Mouse (Mus musculus) heart, postnatal 0 days (tissue): Measurements from ENCODE around the gene Stk4. TPM values are rescaled to one million over a fixed set of nuclear protein-coding genes. Genes with fewer than 3 reads are reported as not detected.

Source experiments
- ATAC-seq: fragments of 200-750 bp; cut with Nextera tagmentation; 2 replicates; pipeline ENCODE4 v1.8.0; 2017; ENCODE audit warnings: low read depth, moderate number of reproducible peaks, moderate library complexity; ENCODE audit not compliant: insufficient read depth
- DNase-seq: peaks from one replicate; pipeline ENCODE4 v3.0.0-alpha.2; 2016; ENCODE audit warnings: low spot score
- H3K27ac ChIP-seq: fragments of 300-500 bp; sonication (generic); 2 replicates; pipeline ENCODE4 v1.5.1; 2014; ENCODE audit warnings: low read depth, mild to moderate bottlenecking
- H3K27me3 ChIP-seq: fragments of 300-500 bp; sonication (generic); 2 replicates; pipeline ENCODE4 v1.6.1; 2014; ENCODE audit warnings: low read length, mixed read lengths; ENCODE audit not compliant: control insufficient read depth, insufficient read depth
- H3K36me3 ChIP-seq: fragments of 300-500 bp; sonication (generic); replicated peaks from 2 replicates; pipeline ENCODE4 v1.6.1; 2014; ENCODE audit warnings: low read length, mixed read lengths; ENCODE audit not compliant: control insufficient read depth, insufficient read depth
- H3K4me1 ChIP-seq: fragments of 300-500 bp; sonication (generic); 2 replicates; pipeline ENCODE4 v1.6.1; 2014; ENCODE audit warnings: antibody characterized with exemption; ENCODE audit not compliant: control insufficient read depth, insufficient read depth
- H3K4me2 ChIP-seq: fragments of 300-500 bp; sonication (generic); 2 replicates; pipeline ENCODE4 v1.6.1; 2014; ENCODE audit warnings: low read depth, mild to moderate bottlenecking, low read length, moderate library complexity
- H3K4me3 ChIP-seq: fragments of 300-500 bp; sonication (generic); 2 replicates; pipeline ENCODE4 v1.5.1; 2014; ENCODE audit warnings: low read depth, low read length
- H3K9ac ChIP-seq: fragments of 300-500 bp; sonication (generic); replicated peaks from 2 replicates; pipeline ENCODE4 v1.6.1; 2014; ENCODE audit warnings: low read depth, low read length, mixed read lengths
- H3K9me3 ChIP-seq: fragments of 300-500 bp; sonication (generic); replicated peaks from 2 replicates; pipeline ENCODE4 v1.6.1; 2016; ENCODE audit warnings: low read length; ENCODE audit not compliant: control insufficient read depth
- CTCF ChIP-seq: IDR thresholded peaks from 2 replicates; pipeline ENCODE4 v1.5.1; 2016; ENCODE audit warnings: antibody characterized with exemption, control low read depth, low read depth
- EP300 ChIP-seq: IDR thresholded peaks from 2 replicates; pipeline ENCODE4 v1.6.1; 2016; ENCODE audit warnings: antibody characterized with exemption, low read depth
- WGBS: fragments of 180-500 bp; shearing (Covaris S2); extraction: QIAGEN DNeasy Blood & Tissue Kit; methylation state at CpG from one replicate; pipeline ENCODE4 v1.1.7; 2014; 5-methylcytosine and 5-hydroxymethylcytosine counted together
- polyA plus RNA-seq: library from polyadenylated mRNA; unstranded; fragments of >200 nt; fragmentation: Nextera tagmentation; extraction: Ambion mirVana; gene quantifications from 2 replicates; pipeline ENCODE4 v1.2.1, GENCODE M21; 2015
- total RNA-seq: library from RNA; depleted of rRNA; stranded (reverse); fragments of >200 nt; gene quantifications from 2 replicates; pipeline ENCODE4 v1.2.3, GENCODE M21; 2014; ENCODE audit warnings: low replicate concordance

Gene Stk4
- total and polyA plus RNA-seq, 2 experiments from 2014 or later: 8.6 to 16.6 TPM

DNA sequence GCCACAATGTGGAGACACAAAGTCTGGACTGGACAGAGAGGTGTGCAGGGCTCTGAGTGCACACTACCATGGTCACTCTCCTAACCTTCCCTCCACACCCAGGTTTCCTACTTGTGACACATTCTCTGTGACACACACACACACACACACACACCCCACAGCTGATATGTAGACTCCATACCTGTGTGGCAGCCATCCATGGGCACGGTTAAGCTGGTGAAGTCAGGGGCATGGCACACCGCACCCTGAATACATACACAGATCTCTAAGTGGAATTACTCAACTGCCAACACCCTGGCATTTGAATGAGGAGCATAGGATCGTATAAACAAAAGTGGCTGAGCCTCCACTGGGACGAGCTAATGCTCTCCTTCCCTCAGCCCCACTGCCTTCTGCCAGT is 110.6 kb downstream of the Stk4 start:
- H3K4me2 ChIP-seq: no peak overlapping the region
- ATAC-seq (no peak), DNase-seq (no peak)
- H3K4me3 ChIP-seq: no peak overlapping the region
- H3K4me1 ChIP-seq: no peaks in the 10 kb centered on the region
- 67% methylated on average over 4 of the region's 4 CpGs for WGBS
- no peak overlapping the region for H3K27ac ChIP-seq
- peaks cover 21% of the 10 kb centered on the region; the same call in 1 of the 2 replicates for H3K27me3 ChIP-seq
- TF ChIP-seq CTCF: no peak
- no peak for TF ChIP-seq EP300
- H3K9me3 ChIP-seq: no peaks in the 10 kb centered on the region
- H3K9ac ChIP-seq: no peak overlapping the region
- H3K36me3 ChIP-seq: no peaks in the 10 kb centered on the region

DNA sequence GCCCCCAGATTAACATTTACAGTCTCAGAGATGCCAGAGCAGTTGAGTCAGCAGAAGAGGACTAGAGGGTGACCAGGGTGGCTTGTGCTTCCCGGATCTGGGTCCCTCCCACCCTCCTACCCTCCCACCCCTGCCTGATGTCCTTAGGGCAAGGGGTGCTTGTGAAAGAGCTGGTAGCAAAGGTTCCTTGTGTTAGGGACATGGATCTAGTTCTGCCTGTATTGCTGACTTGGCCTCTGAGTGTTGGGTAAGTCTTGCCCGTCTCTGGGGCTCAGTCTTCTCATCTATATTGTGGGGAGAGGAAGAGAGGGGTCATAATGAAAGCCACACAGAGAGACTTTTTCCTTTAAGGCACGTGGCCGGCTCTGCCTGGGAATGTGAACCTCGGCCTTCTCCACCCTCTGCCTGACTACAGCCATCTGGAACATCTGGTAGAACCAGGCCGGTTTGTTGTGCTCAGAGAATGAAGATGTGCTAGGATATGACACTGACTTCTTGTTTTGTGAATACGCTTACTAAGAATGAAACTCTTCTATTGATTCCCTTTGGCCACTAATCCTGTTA is 112.7 kb downstream of the Stk4 start, which contains the start of gene Wfdc5:
Wfdc5 (minus strand) TSS at position 51 of the 564 bp plus-strand sequence.
- Histone ChIP-seq H3K9ac (no peak within 1 kb of the TSS), H3K27me3 (peaks cover 19% of the 10 kb centered on the region; the same call in 1 of the 2 replicates), H3K9me3 (no peaks in the 10 kb centered on the region), H3K4me2 (no peak within 1 kb of the TSS), H3K27ac (no peak within 1 kb of the TSS), H3K4me3 (no peak within 1 kb of the TSS), H3K36me3 (no peaks in the 10 kb centered on the region), H3K4me1 (no peaks in the 10 kb centered on the region)
- DNase-seq (no peak), ATAC-seq (no peak)
- no peak for TF ChIP-seq EP300
- TF ChIP-seq CTCF: no peak
- WGBS: 76% methylated on average over 7 of the region's 7 CpGs

DNA sequence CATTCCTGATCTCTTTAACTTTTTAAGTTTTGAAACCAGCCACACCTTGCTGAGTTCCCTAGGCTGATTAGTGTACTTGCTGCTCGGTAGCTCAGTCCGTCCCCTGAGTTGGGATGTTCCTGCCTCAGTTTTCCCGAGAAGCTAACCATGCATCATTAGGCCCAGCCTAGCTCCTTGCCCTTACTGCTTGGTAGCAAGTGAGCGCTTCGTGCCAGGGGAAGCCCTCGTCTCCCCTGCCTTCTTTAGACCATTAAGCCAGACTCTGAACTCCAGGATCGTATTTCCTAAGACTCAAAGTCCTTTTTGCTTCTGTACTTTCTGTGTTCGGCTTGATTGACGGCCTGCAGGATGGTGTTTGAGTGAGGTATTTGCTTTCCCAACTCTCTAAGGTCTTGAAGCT is 113.2 kb downstream of the Stk4 start:
- Histone ChIP-seq H3K27ac (no peak overlapping the region), H3K9ac (no peak overlapping the region), H3K9me3 (no peaks in the 10 kb centered on the region), H3K27me3 (peaks cover 13% of the 10 kb centered on the region; the same call in 1 of the 2 replicates), H3K4me3 (no peak overlapping the region), H3K4me2 (no peak overlapping the region), H3K36me3 (no peaks in the 10 kb centered on the region), H3K4me1 (no peaks in the 10 kb centered on the region)
- ATAC-seq: no peak
- no peak for DNase-seq
- TF ChIP-seq EP300 (no peak), CTCF (no peak)
- WGBS: 73% methylated on average over 9 of the region's 9 CpGs

DNA sequence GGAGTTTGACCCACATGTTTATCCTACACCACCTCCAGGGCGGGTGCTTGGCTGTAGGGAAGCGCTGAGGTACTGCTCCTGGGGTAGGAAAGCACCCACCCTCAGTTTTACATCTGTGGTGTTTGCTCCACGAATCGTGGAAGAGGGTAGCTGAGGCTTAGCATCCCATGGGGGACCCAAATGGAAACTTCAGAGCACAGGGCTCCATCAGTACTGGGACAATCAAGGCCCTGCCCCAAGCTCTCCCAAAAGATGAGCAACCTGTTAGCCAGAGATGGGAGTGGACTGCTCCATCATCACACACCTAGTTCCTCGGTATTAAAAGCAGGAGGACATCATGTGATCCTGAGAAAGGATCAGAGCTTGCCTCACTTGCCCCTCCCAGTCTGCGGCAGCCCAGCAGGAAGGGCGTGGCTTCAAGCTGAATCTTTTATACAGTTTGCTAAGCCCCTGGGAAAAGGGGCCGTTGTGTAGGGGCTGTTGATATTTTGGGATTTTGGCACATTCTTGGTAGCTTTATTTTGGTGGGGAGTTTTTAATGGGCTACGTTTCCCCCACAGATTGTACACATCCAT is 114.1 kb downstream of the Stk4 start:
- Histone ChIP-seq H3K9me3 (no peaks in the 10 kb centered on the region), H3K36me3 (no peaks in the 10 kb centered on the region), H3K9ac (no peak overlapping the region), H3K27ac (no peak overlapping the region), H3K4me2 (no peak overlapping the region), H3K4me3 (no peak overlapping the region), H3K4me1 (no peaks in the 10 kb centered on the region), H3K27me3 (peaks cover 11% of the 10 kb centered on the region; the same call in 1 of the 2 replicates)
- no peak for ATAC-seq
- no peak for DNase-seq
- no peak for TF ChIP-seq CTCF
- no peak for TF ChIP-seq EP300
- WGBS: 39% methylated on average over 9 of the region's 9 CpGs

DNA sequence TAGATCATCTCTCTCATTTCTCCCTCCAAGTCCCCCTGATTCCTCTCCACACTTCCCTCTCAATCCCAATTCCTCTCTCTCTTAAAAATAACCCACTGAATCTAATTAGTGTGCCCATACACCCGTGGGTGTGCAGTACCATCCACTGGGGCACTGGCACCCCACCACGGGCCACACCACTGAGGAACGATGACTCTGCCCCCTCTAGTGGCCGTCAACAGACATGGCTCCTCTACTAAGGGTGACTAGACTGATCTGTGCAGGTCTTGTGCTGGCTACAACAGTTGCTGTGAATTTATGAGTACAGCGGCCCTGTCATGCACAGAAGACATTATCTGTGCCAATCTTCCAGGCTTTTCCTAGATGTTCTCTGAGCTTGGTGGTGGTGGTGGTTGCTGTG is 118.6 kb downstream of the Stk4 start:
- TF ChIP-seq EP300 (no peak), CTCF (peak; percentile 43)
- H3K36me3 ChIP-seq: no peaks in the 10 kb centered on the region
- WGBS: 31% methylated on average over 5 of the region's 5 CpGs
- no peak overlapping the region for H3K27ac ChIP-seq
- H3K4me1 ChIP-seq: no peaks in the 10 kb centered on the region
- H3K9me3 ChIP-seq: no peaks in the 10 kb centered on the region
- H3K9ac ChIP-seq: no peak overlapping the region
- no peak overlapping the region for H3K4me3 ChIP-seq
- ATAC-seq: no peak
- H3K27me3 ChIP-seq: peaks cover 4% of the 10 kb centered on the region; the same call in 1 of the 2 replicates
- no peak for DNase-seq
- H3K4me2 ChIP-seq: no peak overlapping the region

DNA sequence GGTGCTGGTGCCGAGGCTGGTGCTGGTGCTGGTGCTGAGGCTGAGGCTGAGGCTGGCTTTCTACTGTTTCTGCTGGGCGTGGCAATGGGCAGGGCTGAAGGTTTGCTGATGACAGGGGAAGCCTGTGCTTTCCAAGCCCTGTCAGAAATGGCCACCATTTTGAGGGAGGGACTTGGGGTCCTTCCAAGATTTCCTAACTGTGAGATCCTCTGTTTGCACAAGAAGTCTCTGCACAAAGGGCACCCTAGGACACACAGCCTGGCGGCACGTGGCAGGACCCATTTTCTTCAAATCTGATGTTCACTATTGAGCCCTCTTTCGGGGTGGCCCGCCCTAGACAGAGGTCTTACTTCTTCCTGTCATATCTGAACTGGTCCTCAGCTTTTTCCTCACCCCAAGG is 120.5 kb downstream of the Stk4 start, which contains the start of gene Wfdc12:
Wfdc12 (minus strand) TSS at position 33 of the 400 bp plus-strand sequence.
- no peaks in the 10 kb centered on the region for H3K9me3 ChIP-seq
- H3K9ac ChIP-seq: no peak within 1 kb of the TSS
- DNase-seq: no peak
- ATAC-seq: no peak
- no peak within 1 kb of the TSS for H3K27ac ChIP-seq
- H3K4me3 ChIP-seq: no peak within 1 kb of the TSS
- no peak within 1 kb of the TSS for H3K4me2 ChIP-seq
- H3K27me3 ChIP-seq: peaks cover 4% of the 10 kb centered on the region; the same call in 1 of the 2 replicates
- H3K36me3 ChIP-seq: no peaks in the 10 kb centered on the region
- WGBS: 76% methylated on average over 6 of the region's 6 CpGs
- H3K4me1 ChIP-seq: no peaks in the 10 kb centered on the region
- TF ChIP-seq CTCF (no peak), EP300 (no peak)
